Mouse (Mus musculus) megakaryocyte-erythroid progenitor cell, adult 5-6 weeks (primary cell): Measurements from ENCODE around the gene Xpo5. TPM values are rescaled to one million over a fixed set of nuclear protein-coding genes. Genes with fewer than 3 reads are reported as not detected.

ENCODE experiments used
- ATAC-seq: replicated peaks from 2 replicates; pipeline ENCODE4 v1.8.0; 2016; ENCODE audit warnings: mild to moderate bottlenecking, inconsistent platforms; ENCODE audit not compliant: severe bottlenecking, poor library complexity, low FRiP score, low TSS enrichment
- total RNA-seq, 2 experiments: library from RNA; stranded (forward) in 1 of 2; stranded (reverse) in 1 of 2; fragments of 200-1000, 215-1000 nt in 1 of 2; fragments of >200 nt in 1 of 2; fragmentation: Nextera tagmentation in 1 of 2; gene quantifications; 2 replicates each; pipeline ENCODE4 v1.2.3; 2014 to 2017

Gene Xpo5
- total RNA-seq, 2 experiments from 2014 or later, result 58.7 to 81.7 TPM

- ATAC-seq, result no peak
Observed at GRCm38 (mm10) chr17:46252571-46253451, 50.2 kb downstream of the Xpo5 start.

- ATAC-seq, result peak; percentile 70
Observed at GRCm38 (mm10) chr17:46253452-46254084, 51.0 kb downstream of the Xpo5 start, which contains the start of gene Lrrc73. TSS of gene Lrrc73 (plus strand) at chr17:46253531.

GRCm38 (mm10) chr17:46254106-46254505 is 51.5 kb downstream of the Xpo5 start:
- ATAC-seq, result no peak

DNA sequence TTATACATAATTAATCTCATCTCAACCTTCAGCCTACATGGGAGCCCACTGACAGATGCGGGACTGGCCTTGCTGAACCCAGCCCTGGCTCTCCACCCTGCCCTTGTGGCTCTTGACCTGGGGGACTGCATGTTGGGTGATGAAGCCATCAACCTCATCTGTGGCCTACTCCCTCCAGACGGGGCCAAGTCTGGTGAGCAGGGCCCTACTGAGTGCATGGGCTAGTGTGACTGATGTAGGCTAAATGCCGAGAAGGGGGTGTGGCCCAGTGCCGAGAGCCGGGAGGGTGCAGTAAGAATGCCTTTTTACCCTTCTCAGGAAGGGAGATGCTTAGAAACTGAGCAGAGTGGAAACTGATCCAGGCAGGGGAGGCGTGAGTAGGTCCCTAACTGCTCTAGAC is 52.6 kb downstream of the Xpo5 start:
- ATAC-seq, result no peak

GRCm38 (mm10) chr17:46258279-46259053 is 55.9 kb downstream of the Xpo5 start:
- ATAC-seq, result no peak

DNA sequence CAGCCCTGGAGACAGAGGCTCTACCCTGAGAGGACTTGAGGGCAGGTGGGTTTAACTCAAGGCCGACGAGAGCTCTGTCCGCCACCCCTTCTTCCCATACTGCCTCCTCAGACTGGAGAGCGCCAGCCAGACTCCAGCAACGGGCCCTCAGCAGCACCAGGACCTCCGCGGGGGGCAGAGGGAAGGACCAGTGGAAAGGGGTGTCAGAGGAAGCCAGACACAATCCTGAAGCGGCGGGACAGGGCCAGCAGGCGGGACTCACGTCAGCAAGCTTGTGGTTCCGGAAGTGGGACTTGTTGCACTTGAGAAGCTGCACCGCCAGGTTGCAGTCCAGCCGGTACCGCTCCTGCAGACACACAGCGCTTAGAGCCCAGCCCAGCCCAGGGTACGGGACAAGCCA is 57.1 kb downstream of the Xpo5 start:
- ATAC-seq, result no peak

GRCm38 (mm10) chr17:46262201-46262694 is 59.7 kb downstream of the Xpo5 start:
- ATAC-seq, result no peak

- no peak for ATAC-seq
Observed at GRCm38 (mm10) chr17:46265502-46265901, 62.9 kb downstream of the Xpo5 start.

GRCm38 (mm10) chr17:46265918-46266618 is 63.5 kb downstream of the Xpo5 start:
- peak; percentile 76 for ATAC-seq

- no peak for ATAC-seq
Observed at GRCm38 (mm10) chr17:46266986-46267385, 64.4 kb downstream of the Xpo5 start.

- no peak for ATAC-seq
Observed at GRCm38 (mm10) chr17:46267511-46267910, 64.9 kb downstream of the Xpo5 start.

GRCm38 (mm10) chr17:46268026-46268720 is 65.6 kb downstream of the Xpo5 start:
- ATAC-seq, result no peak

DNA sequence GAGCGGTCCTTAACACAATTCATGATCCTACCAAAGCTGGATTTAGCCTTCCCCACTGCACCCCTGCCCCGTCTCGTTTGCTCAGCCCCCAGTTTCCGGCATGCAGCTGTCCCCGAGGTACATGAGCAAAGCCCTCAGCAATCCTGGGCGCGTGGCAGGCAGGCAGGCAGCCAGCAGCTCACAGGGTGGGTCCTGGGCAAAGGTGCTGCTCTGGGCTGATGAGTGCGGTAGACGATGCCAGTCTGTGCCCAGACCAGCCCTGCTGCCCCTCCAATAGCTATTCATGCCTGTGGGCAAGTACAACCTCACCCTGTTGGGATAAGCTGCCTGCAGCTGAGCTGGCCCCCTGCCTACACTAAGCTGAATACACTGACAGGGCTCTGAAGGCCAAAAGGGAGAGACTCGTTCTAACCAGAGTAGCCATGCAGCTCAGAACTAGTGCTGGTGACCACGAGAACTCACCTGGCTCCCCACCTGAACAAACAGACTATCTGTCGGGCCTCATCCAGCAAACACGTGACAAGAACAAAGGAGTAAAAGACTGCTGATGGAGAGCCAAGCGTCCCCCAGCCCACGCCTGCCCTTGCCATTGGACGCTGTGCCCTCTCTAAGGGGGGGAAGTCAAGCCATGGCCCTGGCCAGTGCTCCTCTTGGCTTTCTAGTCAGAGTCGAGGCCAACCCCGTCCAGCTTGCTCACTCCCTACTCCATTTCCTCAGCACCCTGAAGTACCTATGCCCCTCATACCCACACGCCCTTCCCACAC is 67.4 kb downstream of the Xpo5 start:
- ATAC-seq, result no peak

DNA sequence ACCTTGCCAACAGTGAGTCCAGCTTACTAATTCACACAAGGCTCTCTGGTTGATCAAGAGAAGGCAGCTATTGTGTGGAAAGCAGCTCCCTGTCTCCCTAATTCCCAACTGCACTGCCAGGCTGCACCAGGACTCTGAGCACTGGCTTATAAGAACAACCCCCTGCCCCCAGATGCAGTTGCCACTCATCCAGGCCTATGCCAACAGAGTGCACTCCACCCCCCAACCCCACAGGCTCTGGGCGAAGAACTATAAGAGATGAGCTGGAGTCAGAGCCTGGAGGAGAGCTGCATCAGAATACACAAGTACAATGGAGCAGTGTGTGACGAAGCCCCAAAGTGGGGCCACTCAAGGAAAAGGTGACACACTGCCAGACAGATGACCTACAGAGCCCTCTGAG is 69.5 kb downstream of the Xpo5 start:
- no peak for ATAC-seq

GRCm38 (mm10) chr17:46272675-46273074 is 70.1 kb downstream of the Xpo5 start:
- ATAC-seq, result no peak

GRCm38 (mm10) chr17:46273803-46274236 is 71.2 kb downstream of the Xpo5 start:
- no peak for ATAC-seq

DNA sequence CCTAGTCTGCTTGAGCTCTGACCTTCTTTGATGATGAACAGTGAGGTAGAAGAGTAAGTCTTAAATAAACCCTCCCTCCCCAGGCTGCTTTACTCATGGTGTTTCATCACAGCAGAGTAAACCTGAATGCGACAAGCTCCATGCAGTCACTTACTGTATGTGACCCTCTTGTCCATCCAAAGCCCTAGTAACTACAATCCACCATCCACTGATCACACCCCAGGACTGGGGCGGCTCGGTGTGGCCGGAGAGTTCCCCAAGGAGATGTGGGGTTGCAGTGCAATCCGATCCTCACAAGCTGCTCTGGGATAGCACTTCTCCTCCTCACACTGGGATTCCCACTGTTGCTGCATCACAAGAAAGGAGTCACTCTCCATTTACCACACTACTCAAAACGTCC is 71.9 kb downstream of the Xpo5 start:
- ATAC-seq, result no peak

DNA sequence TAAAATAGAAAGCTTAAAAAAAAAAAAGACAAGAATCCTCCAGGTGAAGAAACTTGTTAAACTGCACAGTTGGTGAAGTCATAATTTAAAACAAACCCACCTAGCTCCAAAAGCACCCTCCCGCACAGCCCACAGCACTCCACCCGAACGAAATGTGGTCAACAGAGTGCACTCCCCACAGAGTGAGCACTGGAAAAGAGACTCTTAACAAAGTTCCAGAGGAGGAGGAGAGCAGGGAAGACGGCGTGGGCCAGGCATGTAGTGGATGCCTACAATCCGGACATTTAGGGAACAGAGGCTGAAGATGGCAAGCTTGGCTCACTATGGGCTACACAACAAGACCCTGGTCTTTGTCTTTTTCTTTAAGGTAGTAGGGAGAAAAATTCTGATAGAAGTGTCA is 72.5 kb downstream of the Xpo5 start:
- no peak for ATAC-seq
